Mouse (Mus musculus) midbrain, postnatal 0 days (tissue): ENCODE measurements at regions not wholly inside any gene's neighbourhood (a gene's known extent, or its start where the extent isn't known, plus 50 kb on each side); places are given as distances from the start of the nearest gene placed in this dataset.

Source experiments
- ATAC-seq: fragments of 200-750 bp; cut with Nextera tagmentation; 2 replicates; pipeline ENCODE4 v1.8.0; 2017; ENCODE audit warnings: moderate number of reproducible peaks, mild to moderate bottlenecking, moderate TSS enrichment, moderate library complexity; ENCODE audit not compliant: low FRiP score
- DNase-seq: peaks from one replicate; pipeline ENCODE4 v3.0.0-alpha.2; 2015; ENCODE audit warnings: low spot score
- H3K27ac ChIP-seq: fragments of 300-500 bp; sonication (generic); 2 replicates; pipeline ENCODE4 v1.5.1; 2014; ENCODE audit warnings: low read depth, mild to moderate bottlenecking, low read length, mixed read lengths
- H3K27me3 ChIP-seq: fragments of 300-500 bp; sonication (generic); 2 replicates; pipeline ENCODE4 v1.6.1; 2014; ENCODE audit warnings: low read length, control low read depth, mixed read lengths; ENCODE audit not compliant: insufficient read depth
- H3K36me3 ChIP-seq: fragments of 300-500 bp; sonication (generic); 2 replicates; pipeline ENCODE4 v1.6.1; 2014; ENCODE audit warnings: low read length, control low read depth, mixed read lengths; ENCODE audit not compliant: insufficient read depth
- H3K4me1 ChIP-seq: fragments of 300-500 bp; sonication (generic); 2 replicates; pipeline ENCODE4 v1.6.1; 2014; ENCODE audit warnings: mild to moderate bottlenecking, control low read depth, antibody characterized with exemption, low read length, mixed read lengths; ENCODE audit not compliant: insufficient read depth
- H3K4me2 ChIP-seq: fragments of 300-500 bp; sonication (generic); 2 replicates; pipeline ENCODE4 v1.6.1; 2014; ENCODE audit warnings: low read depth, mild to moderate bottlenecking, low read length, mixed read lengths; ENCODE audit not compliant: poor library complexity, severe bottlenecking
- H3K4me3 ChIP-seq: fragments of 300-500 bp; sonication (generic); 2 replicates; pipeline ENCODE4 v1.5.1; 2014; ENCODE audit warnings: low read depth, mild to moderate bottlenecking, low read length, moderate library complexity
- H3K9ac ChIP-seq: fragments of 300-500 bp; sonication (generic); replicated peaks from 2 replicates; pipeline ENCODE4 v1.6.1; 2014; ENCODE audit warnings: mild to moderate bottlenecking, low read length, moderate library complexity, mixed read lengths; ENCODE audit not compliant: poor library complexity, severe bottlenecking
- H3K9me3 ChIP-seq: fragments of 300-500 bp; sonication (generic); 2 replicates; pipeline ENCODE4 v1.6.1; 2016; ENCODE audit warnings: low read length, control low read depth
- CTCF ChIP-seq: IDR thresholded peaks from 2 replicates; pipeline ENCODE4 v1.5.1; 2016; ENCODE audit warnings: antibody characterized with exemption, mild to moderate bottlenecking
- WGBS: fragments of 180-500 bp; shearing (Covaris S2); extraction: QIAGEN DNeasy Blood & Tissue Kit; methylation state at CpG from one replicate; pipeline ENCODE4 v1.1.7; 2014; 5-methylcytosine and 5-hydroxymethylcytosine counted together

DNA sequence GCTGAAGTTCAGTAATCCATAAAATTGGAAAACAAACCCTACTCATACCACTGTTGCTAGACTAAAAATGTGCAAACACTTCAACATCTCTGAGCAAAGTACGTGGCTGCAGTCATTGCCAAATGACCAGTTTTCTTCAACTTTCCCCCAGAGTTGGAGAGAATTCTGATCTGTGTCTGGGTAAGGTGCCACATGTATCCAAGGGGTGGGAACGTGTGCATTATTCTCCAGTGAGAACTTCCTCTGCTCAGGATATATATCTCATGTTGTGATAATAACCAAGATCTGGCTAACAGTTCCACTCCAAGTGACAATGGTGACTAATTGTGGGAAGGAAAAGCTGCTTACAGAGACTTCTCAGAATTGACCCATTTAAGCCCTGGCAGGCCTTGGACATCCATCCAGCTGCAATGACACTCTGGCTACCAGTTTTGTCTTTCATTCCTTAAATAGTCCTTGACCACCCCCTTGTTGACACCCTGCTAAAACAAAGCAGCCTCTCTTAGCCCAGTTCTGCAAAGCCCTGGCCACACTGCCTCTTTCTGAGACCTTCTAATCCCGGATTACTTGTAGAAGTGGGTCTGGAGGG is 99.4 kb upstream of the Vps8 start:
- H3K36me3 ChIP-seq = no peaks in the 10 kb centered on the region
- H3K4me3 ChIP-seq = no peak overlapping the region
- no peak for ATAC-seq
- WGBS = 58% methylated on average over 3 of the region's 3 CpGs
- no peaks in the 10 kb centered on the region for H3K27me3 ChIP-seq
- no peaks in the 10 kb centered on the region for H3K9me3 ChIP-seq
- TF ChIP-seq CTCF = no peak
- DNase-seq = no peak
- H3K27ac ChIP-seq = no peak overlapping the region
- H3K4me1 ChIP-seq = no peaks in the 10 kb centered on the region
- H3K4me2 ChIP-seq = no peak overlapping the region
- no peak overlapping the region for H3K9ac ChIP-seq

- 93% methylated on average over 4 of the region's 4 CpGs for WGBS
- H3K27ac ChIP-seq = no peak overlapping the region
- no peaks in the 10 kb centered on the region for H3K36me3 ChIP-seq
- H3K9me3 ChIP-seq = no peaks in the 10 kb centered on the region
- no peak overlapping the region for H3K4me2 ChIP-seq
- no peak for ATAC-seq
- TF ChIP-seq CTCF = no peak
- no peaks in the 10 kb centered on the region for H3K27me3 ChIP-seq
- DNase-seq = no peak
- 0 out of 2 replicates have a peak, but pooled peaks cover 4% of the 10 kb centered on the region for H3K4me1 ChIP-seq
- H3K9ac ChIP-seq = no peak overlapping the region
- H3K4me3 ChIP-seq = no peak overlapping the region
Measured at GRCm38 (mm10) chr16:21327969-21328368, 94.9 kb upstream of the Vps8 start.

GRCm38 (mm10) chr16:21329199-21329598 is 93.7 kb upstream of the Vps8 start:
- Histone ChIP-seq H3K4me2 (no peak overlapping the region), H3K4me1 (0 out of 2 replicates have a peak, but pooled peaks cover 4% of the 10 kb centered on the region), H3K4me3 (no peak overlapping the region), H3K27me3 (no peaks in the 10 kb centered on the region), H3K9me3 (no peaks in the 10 kb centered on the region), H3K9ac (no peak overlapping the region), H3K27ac (no peak overlapping the region), H3K36me3 (no peaks in the 10 kb centered on the region)
- DNase-seq = no peak
- 90% methylated on average over 6 of the region's 6 CpGs for WGBS
- ATAC-seq = no peak
- no peak for TF ChIP-seq CTCF

DNA sequence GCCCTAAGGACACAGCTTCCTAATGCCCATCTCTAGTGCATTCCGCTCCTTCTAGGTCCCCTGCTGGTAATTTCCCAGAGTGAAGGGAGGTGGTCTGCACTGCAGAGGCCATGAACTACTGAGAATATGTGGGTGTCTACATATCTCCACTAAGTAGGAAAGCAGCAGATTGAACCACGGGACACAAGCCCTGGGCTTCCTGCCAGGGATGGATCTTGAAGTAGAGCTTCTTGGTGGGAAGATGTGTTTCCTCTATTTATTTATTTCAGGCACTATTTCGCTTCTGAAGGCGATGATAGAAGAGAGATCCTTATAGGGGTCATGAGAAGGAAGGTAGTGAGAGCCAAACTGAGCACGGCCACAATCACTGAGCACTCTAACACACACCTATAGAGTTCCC is 91.7 kb upstream of the Vps8 start:
- no peak for DNase-seq
- ATAC-seq = no peak
- H3K4me3 ChIP-seq = no peak overlapping the region

GRCm38 (mm10) chr16:21332411-21332810 is 90.5 kb upstream of the Vps8 start:
- WGBS = 49% methylated on average over 7 of the region's 7 CpGs
- H3K4me3 ChIP-seq = peak overlapping the region; percentile 60

More for the DNA sequence above, 91.7 kb upstream of the Vps8 start:
- Histone ChIP-seq H3K9ac (no peak overlapping the region), H3K27ac (no peak overlapping the region), H3K4me1 (0 out of 2 replicates have a peak, but pooled peaks cover 4% of the 10 kb centered on the region), H3K36me3 (no peaks in the 10 kb centered on the region), H3K27me3 (no peaks in the 10 kb centered on the region), H3K9me3 (no peaks in the 10 kb centered on the region), H3K4me2 (peak overlapping the region; percentile 79)
- 71% methylated on average over 5 of the region's 5 CpGs for WGBS
- TF ChIP-seq CTCF = no peak

DNA sequence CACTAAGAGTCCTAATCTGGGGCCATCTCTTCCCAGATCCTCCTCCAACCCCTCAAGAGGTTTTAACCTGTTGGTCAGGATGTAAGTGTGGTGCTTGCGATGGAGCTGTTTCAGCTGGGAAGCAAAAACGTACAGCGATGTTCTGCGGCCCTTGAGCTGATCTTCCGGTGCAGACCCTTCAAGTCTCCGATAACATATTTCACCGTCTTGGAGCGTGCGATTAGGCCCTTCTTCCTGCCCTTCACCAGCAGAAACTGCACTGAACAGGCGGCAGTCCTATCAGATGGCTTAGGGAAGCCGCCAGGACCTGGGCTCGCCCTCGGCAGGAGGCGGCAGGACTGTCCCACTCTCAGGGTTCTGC is 90.1 kb upstream of the Vps8 start:
- peak overlapping the region; percentile 84 for H3K9ac ChIP-seq
- H3K36me3 ChIP-seq = no peaks in the 10 kb centered on the region
- no peak for TF ChIP-seq CTCF
- peak overlapping the region; percentile 99 for H3K27ac ChIP-seq
- no peaks in the 10 kb centered on the region for H3K27me3 ChIP-seq
- 2% methylated on average over 14 of the region's 14 CpGs for WGBS
- ATAC-seq (no peak; the same call in 1 of the 2 replicates), DNase-seq (no peak)
- 0 out of 2 replicates have a peak, but pooled peaks cover 4% of the 10 kb centered on the region for H3K4me1 ChIP-seq
- peak overlapping the region; percentile 79 for H3K4me2 ChIP-seq
- no peaks in the 10 kb centered on the region for H3K9me3 ChIP-seq
- peak overlapping the region; percentile 60 for H3K4me3 ChIP-seq

More at GRCm38 (mm10) chr16:21332411-21332810, 90.5 kb upstream of the Vps8 start:
- no peak for TF ChIP-seq CTCF
- Histone ChIP-seq H3K9me3 (no peaks in the 10 kb centered on the region), H3K27me3 (no peaks in the 10 kb centered on the region), H3K36me3 (no peaks in the 10 kb centered on the region), H3K27ac (peak overlapping the region; percentile 99), H3K4me1 (0 out of 2 replicates have a peak, but pooled peaks cover 4% of the 10 kb centered on the region), H3K9ac (peak overlapping the region; percentile 84), H3K4me2 (peak overlapping the region; percentile 79)
- ATAC-seq (no peak), DNase-seq (no peak)
